Mouse (Mus musculus): Measurements from ENCODE around the gene Serinc4.

DNA sequence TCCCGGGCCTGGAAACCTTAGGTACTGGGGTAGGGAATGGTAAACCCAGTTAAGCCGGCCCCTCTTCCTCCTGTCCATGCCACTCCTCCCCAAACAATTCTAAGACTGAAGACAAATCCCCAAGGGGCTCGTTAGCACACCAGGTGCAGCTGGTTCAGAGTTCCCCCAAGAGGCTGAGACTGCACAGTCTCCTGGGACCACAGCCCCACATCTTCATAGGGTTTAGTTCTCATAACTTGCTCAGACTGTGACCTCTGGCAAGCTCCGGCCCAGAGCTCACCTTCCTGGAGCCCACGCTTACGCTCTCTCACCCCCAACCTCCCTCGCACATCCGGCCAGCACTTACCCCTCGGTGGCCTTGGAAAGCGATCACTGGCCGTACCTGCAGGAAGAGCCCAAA, 14.8 kb downstream of the Serinc4 start:
- no peak for TF ChIP-seq CTCF (IDR thresholded peaks at IDR 0.05; ENCODE audit: low read depth)
- TF ChIP-seq EP300 (IDR thresholded peaks at IDR 0.05; ENCODE audit: low read depth): no peak
